Mouse (Mus musculus) kidney, postnatal 0 days (tissue): ENCODE data around the gene Nudt17. TPM values are rescaled to one million over a fixed set of nuclear protein-coding genes. Genes with fewer than 3 reads are reported as not detected.
"Not testable (repeated sequence)": the region's sequence is repeated elsewhere in the genome, so short reads cannot be mapped to it uniquely, and the experiment has no call there.

ENCODE experiments used
- ATAC-seq: fragments of 200-750 bp; cut with Nextera tagmentation; replicated peaks from 2 replicates; pipeline ENCODE4 v1.8.0; 2017; ENCODE audit warnings: low read depth, moderate number of reproducible peaks, moderate TSS enrichment, moderate library complexity; ENCODE audit not compliant: low FRiP score
- DNase-seq: peaks from one replicate; pipeline ENCODE4 v3.0.0-alpha.2; 2016; ENCODE audit warnings: low spot score
- H3K27ac ChIP-seq: fragments of 300-500 bp; sonication (generic); 2 replicates; pipeline ENCODE4 v1.5.1; 2014; ENCODE audit warnings: mild to moderate bottlenecking
- H3K27me3 ChIP-seq: fragments of 300-500 bp; sonication (generic); 2 replicates; pipeline ENCODE4 v1.6.1; 2014; ENCODE audit warnings: low read length, mixed read lengths; ENCODE audit not compliant: insufficient read depth
- H3K36me3 ChIP-seq: fragments of 300-500 bp; sonication (generic); 2 replicates; pipeline ENCODE4 v1.6.1; 2014; ENCODE audit warnings: low read length, mixed read lengths; ENCODE audit not compliant: insufficient read depth
- H3K4me1 ChIP-seq: fragments of 300-500 bp; sonication (generic); replicated peaks from 2 replicates; pipeline ENCODE4 v1.6.1; 2014; ENCODE audit warnings: antibody characterized with exemption, low read length, mixed read lengths; ENCODE audit not compliant: insufficient read depth
- H3K4me2 ChIP-seq: fragments of 300-500 bp; sonication (generic); 2 replicates; pipeline ENCODE4 v1.6.1; 2014; ENCODE audit warnings: mild to moderate bottlenecking, low read length, moderate library complexity, mixed read lengths
- H3K4me3 ChIP-seq: fragments of 300-500 bp; sonication (generic); replicated peaks from 2 replicates; pipeline ENCODE4 v1.5.1; 2014; ENCODE audit warnings: low read depth, low read length
- H3K9ac ChIP-seq: fragments of 300-500 bp; sonication (generic); 2 replicates; pipeline ENCODE4 v1.6.1; 2014; ENCODE audit warnings: low read depth, low read length
- H3K9me3 ChIP-seq: fragments of 300-500 bp; sonication (generic); replicated peaks from 2 replicates; pipeline ENCODE4 v1.6.1; 2016; ENCODE audit warnings: low read length, inconsistent platforms, mixed read lengths
- CTCF ChIP-seq: IDR thresholded peaks from 2 replicates; pipeline ENCODE4 v1.5.1; 2016; ENCODE audit warnings: antibody characterized with exemption, low read depth, mild to moderate bottlenecking, moderate library complexity
- WGBS: fragments of 180-500 bp; shearing (Covaris S2); extraction: QIAGEN DNeasy Blood & Tissue Kit; methylation state at CpG from one replicate; pipeline ENCODE4 v1.1.7; 2014; 5-methylcytosine and 5-hydroxymethylcytosine counted together
- polyA plus RNA-seq: library from polyadenylated mRNA; unstranded; fragments of >200 nt; fragmentation: Nextera tagmentation; extraction: Ambion mirVana; gene quantifications from 2 replicates; pipeline ENCODE4 v1.2.1, GENCODE M21; 2015

The Nudt17 gene
- polyA plus RNA-seq, 1 experiment from 2014 or later: 8.2 TPM

- Histone ChIP-seq H3K9me3 (no peaks in the 10 kb centered on the region), H3K27me3 (no peaks in the 10 kb centered on the region), H3K9ac (peak overlapping the region; percentile 88), H3K4me2 (peak overlapping the region; percentile 91), H3K4me1 (peaks cover 10% of the 10 kb centered on the region), H3K36me3 (peaks cover 7% of the 10 kb centered on the region), H3K27ac (peak overlapping the region; percentile 92), H3K4me3 (peak overlapping the region; percentile 90)
- DNase-seq: peak; percentile 96
- TF ChIP-seq CTCF: no peak
- ATAC-seq: peak; percentile 94
- WGBS: 1% methylated on average over 80 of the region's 85 CpGs
Observed at GRCm38 (mm10) chr3:96696766-96697732, 11.3 kb downstream of the Nudt17 start.

- Histone ChIP-seq H3K4me1 (peaks cover 10% of the 10 kb centered on the region), H3K27ac (peak within 1 kb of the TSS; percentile 92), H3K4me3 (peak within 1 kb of the TSS; percentile 90), H3K9ac (peak within 1 kb of the TSS; percentile 88), H3K36me3 (no peaks in the 10 kb centered on the region; the same call in 1 of the 2 replicates), H3K27me3 (no peaks in the 10 kb centered on the region), H3K4me2 (peak within 1 kb of the TSS; percentile 91), H3K9me3 (no peaks in the 10 kb centered on the region)
- peak; percentile 82 for ATAC-seq
- under 1% methylated on average over 35 of the region's 35 CpGs for WGBS
- DNase-seq: peak; percentile 96
- no peak for TF ChIP-seq CTCF
Observed at GRCm38 (mm10) chr3:96696198-96696765, 12.1 kb downstream of the Nudt17 start, which contains the start of gene Pias3. Gene Pias3, plus strand, starts transcription at chr3:96696384.

- WGBS: 84% methylated on average over 1 of the region's 1 CpGs
- no peak overlapping the region for H3K4me3 ChIP-seq
- TF ChIP-seq CTCF: no peak
- no peaks in the 10 kb centered on the region for H3K9me3 ChIP-seq
- H3K4me1 ChIP-seq: peaks cover 10% of the 10 kb centered on the region
- no peak overlapping the region for H3K4me2 ChIP-seq
- no peak overlapping the region for H3K9ac ChIP-seq
- no peak overlapping the region for H3K27ac ChIP-seq
- H3K36me3 ChIP-seq: no peaks in the 10 kb centered on the region
- H3K27me3 ChIP-seq: no peaks in the 10 kb centered on the region
- ATAC-seq (no peak), DNase-seq (no peak)
Observed at GRCm38 (mm10) chr3:96693579-96693978, 14.8 kb downstream of the Nudt17 start.

- no peak for ATAC-seq
- Histone ChIP-seq H3K9ac (no peak overlapping the region), H3K27me3 (no peaks in the 10 kb centered on the region), H3K9me3 (no peaks in the 10 kb centered on the region), H3K4me2 (no peak overlapping the region), H3K27ac (no peak overlapping the region), H3K4me1 (peaks cover 4% of the 10 kb centered on the region), H3K4me3 (no peak overlapping the region), H3K36me3 (no peaks in the 10 kb centered on the region)
- DNase-seq: peak; percentile 68
- 11% methylated on average over 3 of the region's 3 CpGs for WGBS
- peak; percentile 68 for TF ChIP-seq CTCF
Observed at GRCm38 (mm10) chr3:96692506-96692905, 15.9 kb downstream of the Nudt17 start.

GRCm38 (mm10) chr3:96690298-96690697 lies 18.1 kb downstream of the Nudt17 start:
- DNase-seq (no peak), ATAC-seq (no peak)
- Histone ChIP-seq H3K4me1 (no peaks in the 10 kb centered on the region), H3K27me3 (no peaks in the 10 kb centered on the region), H3K9me3 (no peaks in the 10 kb centered on the region), H3K27ac (no peak overlapping the region), H3K4me2 (no peak overlapping the region), H3K4me3 (no peak overlapping the region), H3K9ac (no peak overlapping the region), H3K36me3 (no peaks in the 10 kb centered on the region)
- TF ChIP-seq CTCF: peak; percentile 47; the same call in 1 of the 2 replicates
- 55% methylated on average over 3 of the region's 3 CpGs for WGBS

- DNase-seq (no peak), ATAC-seq (no peak)
- Histone ChIP-seq H3K4me3 (no peak overlapping the region), H3K27ac (no peak overlapping the region), H3K9me3 (no peaks in the 10 kb centered on the region), H3K27me3 (no peaks in the 10 kb centered on the region), H3K9ac (no peak overlapping the region), H3K4me1 (no peaks in the 10 kb centered on the region), H3K36me3 (no peaks in the 10 kb centered on the region), H3K4me2 (no peak overlapping the region)
- WGBS: 80% methylated on average over 11 of the region's 11 CpGs
- TF ChIP-seq CTCF: no peak
Observed at GRCm38 (mm10) chr3:96688854-96689253, 19.5 kb downstream of the Nudt17 start.

GRCm38 (mm10) chr3:96686057-96686456 lies 22.3 kb downstream of the Nudt17 start:
- not testable (repeated sequence) for ATAC-seq, H3K4me3 ChIP-seq, H3K4me1 ChIP-seq, H3K27ac ChIP-seq, H3K4me2 ChIP-seq, H3K9me3 ChIP-seq, DNase-seq, H3K36me3 ChIP-seq, H3K27me3 ChIP-seq, H3K9ac ChIP-seq
- 92% methylated on average over 5 of the region's 5 CpGs for WGBS
